Mouse (Mus musculus): ENCODE measurements around the gene Wdr62.

GRCm38 (mm10) chr7:30296816-30297215 lies 16.6 kb upstream of the Wdr62 start:
- TF ChIP-seq CTCF (IDR thresholded peaks at IDR 0.05) (no peak), EP300 (IDR thresholded peaks at IDR 0.05; ENCODE audit: insufficient read depth, low read depth, low read length) (no peak), POLR2A (IDR thresholded peaks at IDR 0.05; ENCODE audit: insufficient read depth, low read depth, low read length) (no peak)
